Mouse (Mus musculus) activated CD4-positive, CD25-positive, alpha-beta regulatory T cell (primary cell): Measurements from ENCODE around the gene Slc22a30. TPM values are rescaled to one million over a fixed set of nuclear protein-coding genes. Genes with fewer than 3 reads are reported as not detected.

ENCODE experiments used
- polyA plus RNA-seq, 2 experiments: library from polyadenylated mRNA; unstranded; fragments of 100-300 nt; shearing (Covaris generic); gene quantifications; one replicate each; pipeline ENCODE4 v1.2.1; 2017

Gene Slc22a30
- not detected for polyA plus RNA-seq

GRCm38 (mm10) chr19:8405011-8405410 lies at the start of gene Slc22a30:
Slc22a30 (minus strand) TSS chr19:8405111.

Other genes starting within 250 kb of the Slc22a30 start
- not detected for gene Slc22a29, start 186.2 kb downstream of the Slc22a30 start, polyA plus RNA-seq
- gene Slc22a8, start 186.1 kb upstream of the Slc22a30 start, polyA plus RNA-seq, result under 1 TPM in 1 of 2 experiments, not detected in 1; 0.45 TPM
- gene Slc22a6, start 212.9 kb upstream of the Slc22a30 start, polyA plus RNA-seq, result under 1 TPM in 1 of 2 experiments, not detected in 1; 0.04 TPM